Mouse (Mus musculus) midbrain, postnatal 0 days (tissue): ENCODE data around the gene 1700123O20Rik. TPM values are rescaled to one million over a fixed set of nuclear protein-coding genes. Genes with fewer than 3 reads are reported as not detected.

Experiments
- ATAC-seq: fragments of 200-750 bp; cut with Nextera tagmentation; 2 replicates; pipeline ENCODE4 v1.8.0; 2017; ENCODE audit warnings: moderate number of reproducible peaks, mild to moderate bottlenecking, moderate TSS enrichment, moderate library complexity; ENCODE audit not compliant: low FRiP score
- DNase-seq: peaks from one replicate; pipeline ENCODE4 v3.0.0-alpha.2; 2015; ENCODE audit warnings: low spot score
- H3K27ac ChIP-seq: fragments of 300-500 bp; sonication (generic); 2 replicates; pipeline ENCODE4 v1.5.1; 2014; ENCODE audit warnings: low read depth, mild to moderate bottlenecking, low read length, mixed read lengths
- H3K27me3 ChIP-seq: fragments of 300-500 bp; sonication (generic); 2 replicates; pipeline ENCODE4 v1.6.1; 2014; ENCODE audit warnings: low read length, control low read depth, mixed read lengths; ENCODE audit not compliant: insufficient read depth
- H3K36me3 ChIP-seq: fragments of 300-500 bp; sonication (generic); 2 replicates; pipeline ENCODE4 v1.6.1; 2014; ENCODE audit warnings: low read length, control low read depth, mixed read lengths; ENCODE audit not compliant: insufficient read depth
- H3K4me1 ChIP-seq: fragments of 300-500 bp; sonication (generic); 2 replicates; pipeline ENCODE4 v1.6.1; 2014; ENCODE audit warnings: mild to moderate bottlenecking, control low read depth, antibody characterized with exemption, low read length, mixed read lengths; ENCODE audit not compliant: insufficient read depth
- H3K4me2 ChIP-seq: fragments of 300-500 bp; sonication (generic); 2 replicates; pipeline ENCODE4 v1.6.1; 2014; ENCODE audit warnings: low read depth, mild to moderate bottlenecking, low read length, mixed read lengths; ENCODE audit not compliant: poor library complexity, severe bottlenecking
- H3K4me3 ChIP-seq: fragments of 300-500 bp; sonication (generic); 2 replicates; pipeline ENCODE4 v1.5.1; 2014; ENCODE audit warnings: low read depth, mild to moderate bottlenecking, low read length, moderate library complexity
- H3K9ac ChIP-seq: fragments of 300-500 bp; sonication (generic); replicated peaks from 2 replicates; pipeline ENCODE4 v1.6.1; 2014; ENCODE audit warnings: mild to moderate bottlenecking, low read length, moderate library complexity, mixed read lengths; ENCODE audit not compliant: poor library complexity, severe bottlenecking
- H3K9me3 ChIP-seq: fragments of 300-500 bp; sonication (generic); 2 replicates; pipeline ENCODE4 v1.6.1; 2016; ENCODE audit warnings: low read length, control low read depth
- CTCF ChIP-seq: IDR thresholded peaks from 2 replicates; pipeline ENCODE4 v1.5.1; 2016; ENCODE audit warnings: antibody characterized with exemption, mild to moderate bottlenecking
- WGBS: fragments of 180-500 bp; shearing (Covaris S2); extraction: QIAGEN DNeasy Blood & Tissue Kit; methylation state at CpG from one replicate; pipeline ENCODE4 v1.1.7; 2014; 5-methylcytosine and 5-hydroxymethylcytosine counted together
- polyA plus RNA-seq: library from polyadenylated mRNA; unstranded; fragments of >200 nt; fragmentation: Nextera tagmentation; extraction: Ambion mirVana; gene quantifications from 2 replicates; pipeline ENCODE4 v1.2.1, GENCODE M21; 2015
- total RNA-seq: library from RNA; depleted of rRNA; stranded (reverse); fragments of >200 nt; gene quantifications from 2 replicates; pipeline ENCODE4 v1.2.3, GENCODE M21; 2014

The 1700123O20Rik gene
- total and polyA plus RNA-seq, 2 experiments from 2014 or later: 46.5 to 61.1 TPM

GRCm38 (mm10) chr14:54685471-54685870 lies 545 bp upstream of the 1700123O20Rik start:
- Histone ChIP-seq H3K36me3 (peaks cover 21% of the 10 kb centered on the region), H3K4me1 (peaks cover 6% of the 10 kb centered on the region; the same call in 1 of the 2 replicates), H3K27ac (peak overlapping the region; percentile 96; the same call in 1 of the 2 replicates), H3K4me3 (peak overlapping the region; percentile 67), H3K27me3 (no peaks in the 10 kb centered on the region), H3K4me2 (peak overlapping the region; percentile 65), H3K9ac (peak overlapping the region; percentile 93), H3K9me3 (no peaks in the 10 kb centered on the region)
- no peak for ATAC-seq
- DNase-seq: no peak
- no peak for TF ChIP-seq CTCF
- 9% methylated on average over 8 of the region's 8 CpGs for WGBS

DNA sequence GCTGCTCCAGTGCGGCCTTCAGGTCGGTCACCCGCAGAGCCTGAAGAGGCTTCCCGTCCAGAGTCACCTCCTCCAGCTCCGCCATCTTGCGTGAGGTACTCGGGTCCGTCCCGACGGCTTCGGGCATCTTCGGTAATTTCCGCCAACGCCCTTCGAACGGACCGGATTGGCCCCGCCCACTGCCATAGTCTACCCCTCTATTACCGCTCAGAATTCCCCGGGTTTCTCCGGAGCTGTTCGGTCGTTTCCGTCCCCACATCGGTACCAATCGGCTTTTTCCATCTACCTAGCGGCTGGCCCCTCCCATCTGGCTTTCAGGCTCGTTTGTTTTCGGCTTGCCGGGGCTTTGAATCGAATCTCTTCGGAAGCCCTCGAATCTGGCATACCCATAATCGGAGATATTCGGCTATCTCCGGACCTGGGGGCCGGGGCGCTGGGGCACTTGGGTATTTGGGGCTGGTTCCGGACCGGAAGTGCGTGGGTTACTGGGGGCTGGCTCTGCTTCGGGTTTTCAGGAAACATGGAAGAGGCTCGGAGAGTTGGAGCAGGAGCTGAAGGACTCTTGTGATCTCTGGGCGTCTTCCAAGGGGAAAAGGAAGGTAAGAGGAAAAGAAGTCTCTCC lies 617 bp downstream of the 1700123O20Rik start, which contains the start of gene Acin1:
Acin1 (minus strand) TSS at position 410 of the 622 bp plus-strand sequence.
- H3K4me3 ChIP-seq: peak within 1 kb of the TSS; percentile 67
- H3K36me3 ChIP-seq: peaks cover 24% of the 10 kb centered on the region
- H3K27ac ChIP-seq: peak within 1 kb of the TSS; percentile 96
- peak within 1 kb of the TSS; percentile 93 for H3K9ac ChIP-seq
- DNase-seq (peak; percentile 100), ATAC-seq (peak; percentile 98)
- no peak for TF ChIP-seq CTCF
- no peaks in the 10 kb centered on the region for H3K27me3 ChIP-seq
- under 1% methylated on average over 44 of the region's 44 CpGs for WGBS
- H3K4me1 ChIP-seq: peaks cover 6% of the 10 kb centered on the region; the same call in 1 of the 2 replicates
- H3K9me3 ChIP-seq: no peaks in the 10 kb centered on the region
- peak within 1 kb of the TSS; percentile 65 for H3K4me2 ChIP-seq

- Histone ChIP-seq H3K27ac (no peak overlapping the region), H3K9me3 (no peaks in the 10 kb centered on the region), H3K27me3 (no peaks in the 10 kb centered on the region), H3K9ac (peak overlapping the region; percentile 54), H3K4me3 (peak overlapping the region; percentile 67), H3K36me3 (peaks cover 24% of the 10 kb centered on the region), H3K4me1 (peaks cover 6% of the 10 kb centered on the region; the same call in 1 of the 2 replicates), H3K4me2 (peak overlapping the region; percentile 57)
- ATAC-seq (no peak), DNase-seq (no peak)
- WGBS: 7% methylated on average over 8 of the region's 8 CpGs
- no peak for TF ChIP-seq CTCF
Measured at GRCm38 (mm10) chr14:54687251-54687650, 1.2 kb downstream of the 1700123O20Rik start.

DNA sequence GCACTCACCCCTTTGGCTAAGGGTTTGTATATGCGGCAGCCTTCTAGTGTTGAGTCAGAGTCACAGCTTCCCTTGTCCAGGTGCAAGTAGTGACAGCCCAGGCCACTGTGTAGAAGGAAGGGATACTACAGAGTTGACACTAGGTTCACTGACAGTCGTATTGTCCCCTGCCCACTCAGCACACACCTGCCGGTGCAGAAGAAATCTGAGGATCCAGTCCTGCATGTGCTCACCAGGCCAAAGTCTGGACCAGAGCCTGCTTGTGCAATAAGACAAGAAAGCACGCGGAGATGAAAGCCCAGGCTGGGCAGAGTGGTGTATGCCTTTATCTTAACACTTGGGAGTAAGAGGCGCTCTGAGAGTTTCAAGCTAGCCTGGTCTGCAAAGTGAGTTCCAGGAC lies 9.0 kb downstream of the 1700123O20Rik start:
- Histone ChIP-seq H3K4me2 (no peak overlapping the region), H3K9ac (no peak overlapping the region), H3K4me3 (no peak overlapping the region), H3K36me3 (peaks cover 13% of the 10 kb centered on the region), H3K27me3 (no peaks in the 10 kb centered on the region), H3K27ac (no peak overlapping the region), H3K4me1 (no peaks in the 10 kb centered on the region), H3K9me3 (no peaks in the 10 kb centered on the region)
- ATAC-seq (no peak), DNase-seq (no peak)
- 88% methylated on average over 6 of the region's 6 CpGs for WGBS
- TF ChIP-seq CTCF: no peak

GRCm38 (mm10) chr14:54696752-54697151 lies 10.7 kb downstream of the 1700123O20Rik start:
- TF ChIP-seq CTCF: no peak
- 91% methylated on average over 4 of the region's 4 CpGs for WGBS
- H3K4me1 ChIP-seq: no peaks in the 10 kb centered on the region

DNA sequence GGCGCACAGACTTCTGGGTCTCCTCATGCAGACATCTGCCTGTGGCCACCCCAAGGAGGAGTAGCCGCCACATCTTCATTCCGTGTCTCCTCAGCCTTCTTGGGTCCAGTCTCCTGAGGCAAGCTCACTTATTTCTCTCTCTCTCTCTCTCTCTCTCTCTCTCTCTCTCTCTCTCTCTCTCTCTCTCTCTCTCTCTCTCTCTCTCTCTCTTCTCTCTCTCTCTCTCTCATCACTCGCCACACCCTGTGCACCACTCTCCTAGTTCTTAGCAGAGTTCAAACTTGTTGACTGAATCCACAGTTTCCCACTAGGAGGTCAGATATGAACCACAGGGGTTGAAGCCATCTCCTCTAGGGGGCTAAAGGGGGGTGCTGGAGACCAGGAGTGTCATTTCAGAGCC lies 12.7 kb downstream of the 1700123O20Rik start, which contains the start of gene Gm29776:
Gm29776 (minus strand) TSS at position 101 of the 400 bp plus-strand sequence.
- no peak for TF ChIP-seq CTCF
- peaks cover under 1% of the 10 kb centered on the region; the same call in 1 of the 2 replicates for H3K36me3 ChIP-seq
- 88% methylated on average over 4 of the region's 4 CpGs for whole genome bisulfite sequencing
- H3K27ac ChIP-seq: no peak within 1 kb of the TSS
- no peaks in the 10 kb centered on the region for H3K9me3 ChIP-seq
- no peak within 1 kb of the TSS for H3K9ac ChIP-seq
- H3K4me1 ChIP-seq: no peaks in the 10 kb centered on the region
- H3K4me2 ChIP-seq: no peak within 1 kb of the TSS
- ATAC-seq: no peak
- H3K27me3 ChIP-seq: no peaks in the 10 kb centered on the region
- H3K4me3 ChIP-seq: no peak within 1 kb of the TSS
- DNase-seq: no peak

More at GRCm38 (mm10) chr14:54696752-54697151, 10.7 kb downstream of the 1700123O20Rik start:
- peaks cover 6% of the 10 kb centered on the region; the same call in 1 of the 2 replicates for H3K36me3 ChIP-seq
- no peak overlapping the region for H3K27ac ChIP-seq
- ATAC-seq (no peak), DNase-seq (no peak)
- no peaks in the 10 kb centered on the region for H3K27me3 ChIP-seq
- H3K4me2 ChIP-seq: no peak overlapping the region
- no peaks in the 10 kb centered on the region for H3K9me3 ChIP-seq
- H3K4me3 ChIP-seq: no peak overlapping the region
- H3K9ac ChIP-seq: no peak overlapping the region
